Mouse (Mus musculus): ENCODE measurements around the gene 2900011O08Rik. TPM values are rescaled to one million over a fixed set of nuclear protein-coding genes. Genes with fewer than 3 reads are reported as not detected.
"Not testable (repeated sequence)": the region's sequence is repeated elsewhere in the genome, so short reads cannot be mapped to it uniquely, and the experiment has no call there.

2900011O08Rik gene
- polyA plus RNA-seq, 1 experiment from 2014 or later = 22.4 TPM

DNA sequence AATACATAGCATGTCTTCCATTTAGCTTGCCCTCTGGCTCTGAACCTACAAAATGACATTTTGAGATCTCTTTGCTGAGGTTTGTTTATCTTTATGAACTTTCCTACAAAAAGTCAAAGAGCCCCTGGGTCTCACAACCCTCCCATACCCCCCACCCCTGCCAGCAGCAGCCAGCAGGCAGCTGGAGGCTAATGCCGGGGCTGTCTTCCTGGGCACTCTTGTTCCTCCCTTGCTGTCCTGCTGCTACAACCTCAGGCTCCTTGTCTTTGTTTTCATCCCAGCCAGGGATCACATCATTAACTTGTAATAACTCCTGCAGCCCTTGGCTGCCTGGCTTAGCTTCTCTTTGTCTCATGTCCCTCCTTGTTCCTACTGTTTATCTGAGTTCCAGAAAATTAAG lies 68.9 kb downstream of the 2900011O08Rik start:
- Histone ChIP-seq H3K27me3 (ENCODE audit: insufficient read depth, poor library complexity, severe bottlenecking) (no peaks in the 10 kb centered on the region), H3K9me3 (no peaks in the 10 kb centered on the region), H3K36me3 (no peaks in the 10 kb centered on the region), H3K27ac (no peak overlapping the region), H3K4me1 (replicated peaks) (0 out of 2 replicates have a peak, but pooled peaks cover 7% of the 10 kb centered on the region), H3K4me3 (no peak overlapping the region)
- DNase-seq (ENCODE audit: low spot score) = no peak
- WGBS = 41% methylated on average over 1 of the region's 1 CpGs

DNA sequence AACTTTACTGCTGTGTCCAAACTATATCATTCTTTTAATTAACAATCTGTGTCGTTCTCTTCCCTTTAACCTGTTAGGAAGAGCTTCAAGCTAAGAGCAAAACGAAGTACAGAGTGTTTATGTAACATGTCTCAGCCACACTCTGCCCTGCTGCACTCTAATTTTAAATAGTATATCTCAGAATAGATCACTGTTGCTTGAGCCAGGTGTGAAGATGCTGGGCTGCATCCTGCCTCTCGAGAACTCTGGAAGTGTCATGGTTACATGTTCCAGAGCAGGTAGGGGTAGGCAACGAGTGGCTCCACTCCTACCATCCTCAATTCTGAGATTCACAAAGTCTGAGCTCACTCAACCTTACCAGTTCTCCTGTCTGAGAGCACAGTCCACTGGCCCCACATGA lies 70.3 kb downstream of the 2900011O08Rik start:
- Histone ChIP-seq H3K27ac (no peak overlapping the region), H3K4me1 (replicated peaks) (0 out of 2 replicates have a peak, but pooled peaks cover 7% of the 10 kb centered on the region), H3K9me3 (no peaks in the 10 kb centered on the region), H3K4me3 (no peak overlapping the region), H3K27me3 (ENCODE audit: insufficient read depth, poor library complexity, severe bottlenecking) (no peaks in the 10 kb centered on the region), H3K36me3 (no peaks in the 10 kb centered on the region)
- no peak for DNase-seq (ENCODE audit: low spot score)
- 80% methylated on average over 4 of the region's 4 CpGs for WGBS

DNA sequence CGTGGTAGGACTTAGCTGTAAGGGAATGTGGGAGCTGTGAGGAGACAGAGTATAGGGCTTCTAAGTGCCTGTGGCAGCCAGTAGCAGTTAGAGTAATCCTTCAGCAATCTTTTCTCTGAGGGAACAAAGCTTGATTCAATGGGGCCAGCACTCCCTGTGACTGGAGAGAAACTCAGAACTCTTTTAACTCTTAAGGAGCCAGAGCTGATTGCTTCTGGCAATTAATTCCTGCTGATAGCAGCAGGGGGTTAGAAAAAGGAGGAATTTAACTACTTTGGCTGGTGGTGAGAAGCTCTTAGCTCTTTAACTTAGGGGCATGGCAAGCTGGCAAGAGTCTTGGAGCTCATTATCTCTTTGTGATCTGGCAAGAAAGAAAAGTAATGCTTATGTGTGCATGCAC lies 72.1 kb downstream of the 2900011O08Rik start:
- 0 out of 2 replicates have a peak, but pooled peaks cover 7% of the 10 kb centered on the region for H3K4me1 ChIP-seq (replicated peaks)
- H3K27me3 ChIP-seq (ENCODE audit: insufficient read depth, poor library complexity, severe bottlenecking) = no peaks in the 10 kb centered on the region
- DNase-seq (ENCODE audit: low spot score) = no peak
- no peak overlapping the region for H3K4me3 ChIP-seq
- no peak overlapping the region for H3K27ac ChIP-seq
- no peaks in the 10 kb centered on the region for H3K36me3 ChIP-seq
- WGBS = 19% methylated on average over 1 of the region's 1 CpGs
- H3K9me3 ChIP-seq = no peaks in the 10 kb centered on the region

DNA sequence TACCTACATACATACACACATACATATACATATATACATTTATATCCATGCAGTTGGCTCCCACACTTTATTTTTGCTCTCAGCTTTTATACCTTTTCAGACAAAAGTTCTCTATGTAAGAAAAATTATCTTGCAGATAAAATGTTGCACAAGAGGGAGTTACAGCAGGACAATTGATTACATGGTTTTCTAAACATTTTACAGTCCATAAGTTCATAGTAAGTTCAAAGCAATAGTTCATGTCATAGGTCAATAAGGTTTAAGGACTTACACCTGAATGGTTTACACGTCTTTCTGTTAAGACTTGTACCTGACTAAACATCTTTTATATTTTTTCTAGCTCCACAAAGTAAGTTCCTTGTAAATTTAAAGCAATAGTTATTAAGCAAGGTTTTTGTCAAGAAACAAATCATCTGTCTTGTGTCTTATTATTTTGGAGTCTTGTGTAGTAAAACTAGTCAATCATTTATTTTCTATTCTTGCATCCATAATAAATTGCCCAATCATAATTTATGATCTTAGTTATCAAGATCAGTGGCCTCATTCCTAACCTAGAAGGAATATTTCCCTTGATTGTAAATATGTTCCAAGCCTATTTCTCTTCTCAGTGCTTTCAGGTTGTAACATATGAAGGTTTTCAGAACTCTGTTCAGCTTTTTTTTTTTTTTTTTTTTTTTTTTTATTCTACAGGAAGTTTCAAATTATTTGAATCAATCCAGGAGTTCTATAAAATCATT lies 72.9 kb downstream of the 2900011O08Rik start:
- H3K36me3 ChIP-seq = no peaks in the 10 kb centered on the region
- 0 out of 2 replicates have a peak, but pooled peaks cover 7% of the 10 kb centered on the region for H3K4me1 ChIP-seq (replicated peaks)
- no peak overlapping the region for H3K4me3 ChIP-seq
- H3K27me3 ChIP-seq (ENCODE audit: insufficient read depth, poor library complexity, severe bottlenecking) = no peaks in the 10 kb centered on the region
- no peak overlapping the region for H3K27ac ChIP-seq
- no peak for DNase-seq (ENCODE audit: low spot score)
- H3K9me3 ChIP-seq = no peaks in the 10 kb centered on the region
- 73% methylated on average over 1 of the region's 1 CpGs for WGBS

GRCm38 (mm10) chr16:14059869-14060268 lies 73.5 kb downstream of the 2900011O08Rik start:
- H3K36me3 ChIP-seq = no peaks in the 10 kb centered on the region
- no peaks in the 10 kb centered on the region for H3K27me3 ChIP-seq (ENCODE audit: insufficient read depth, poor library complexity, severe bottlenecking)
- no peak for DNase-seq (ENCODE audit: low spot score)
- 85% methylated on average over 5 of the region's 5 CpGs for WGBS
- H3K4me3 ChIP-seq = no peak overlapping the region
- no peaks in the 10 kb centered on the region for H3K9me3 ChIP-seq
- H3K4me1 ChIP-seq (replicated peaks) = 0 out of 2 replicates have a peak, but pooled peaks cover 7% of the 10 kb centered on the region
- no peak overlapping the region for H3K27ac ChIP-seq

DNA sequence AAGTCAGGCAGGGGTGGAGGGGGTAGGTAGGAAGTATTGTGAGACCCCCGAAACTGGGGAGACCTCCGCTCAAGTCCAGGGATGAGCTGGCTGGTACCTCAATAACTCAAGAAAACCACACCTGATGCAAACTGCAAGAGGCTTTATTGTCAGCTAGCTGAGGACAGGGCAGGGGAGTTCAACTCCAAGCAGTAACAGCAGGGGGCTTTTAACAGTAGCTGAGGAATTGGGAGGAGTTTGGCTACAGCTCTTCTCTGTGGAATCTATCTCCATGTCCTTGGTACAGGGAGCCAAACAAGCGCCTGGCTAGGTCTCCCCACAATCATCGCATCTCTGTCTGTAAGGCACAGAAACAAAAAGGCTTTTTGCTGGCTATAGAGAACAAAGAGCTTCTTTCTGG lies 80.2 kb downstream of the 2900011O08Rik start:
- not testable (repeated sequence) for H3K4me1 ChIP-seq (replicated peaks); H3K27me3 ChIP-seq (ENCODE audit: insufficient read depth, poor library complexity, severe bottlenecking)

GRCm38 (mm10) chr16:14068701-14069100 lies 82.3 kb downstream of the 2900011O08Rik start:
- not testable (repeated sequence) for H3K9me3 ChIP-seq; DNase-seq (ENCODE audit: low spot score); H3K36me3 ChIP-seq; H3K4me1 ChIP-seq (replicated peaks); H3K4me3 ChIP-seq; H3K27me3 ChIP-seq (ENCODE audit: insufficient read depth, poor library complexity, severe bottlenecking); H3K27ac ChIP-seq
- WGBS = 86% methylated on average over 2 of the region's 2 CpGs

More for the DNA sequence above, 80.2 kb downstream of the 2900011O08Rik start:
- 88% methylated on average over 4 of the region's 4 CpGs for WGBS
- H3K9me3 ChIP-seq; DNase-seq (ENCODE audit: low spot score); H3K4me3 ChIP-seq; H3K27ac ChIP-seq; H3K36me3 ChIP-seq: not testable (repeated sequence)

DNA sequence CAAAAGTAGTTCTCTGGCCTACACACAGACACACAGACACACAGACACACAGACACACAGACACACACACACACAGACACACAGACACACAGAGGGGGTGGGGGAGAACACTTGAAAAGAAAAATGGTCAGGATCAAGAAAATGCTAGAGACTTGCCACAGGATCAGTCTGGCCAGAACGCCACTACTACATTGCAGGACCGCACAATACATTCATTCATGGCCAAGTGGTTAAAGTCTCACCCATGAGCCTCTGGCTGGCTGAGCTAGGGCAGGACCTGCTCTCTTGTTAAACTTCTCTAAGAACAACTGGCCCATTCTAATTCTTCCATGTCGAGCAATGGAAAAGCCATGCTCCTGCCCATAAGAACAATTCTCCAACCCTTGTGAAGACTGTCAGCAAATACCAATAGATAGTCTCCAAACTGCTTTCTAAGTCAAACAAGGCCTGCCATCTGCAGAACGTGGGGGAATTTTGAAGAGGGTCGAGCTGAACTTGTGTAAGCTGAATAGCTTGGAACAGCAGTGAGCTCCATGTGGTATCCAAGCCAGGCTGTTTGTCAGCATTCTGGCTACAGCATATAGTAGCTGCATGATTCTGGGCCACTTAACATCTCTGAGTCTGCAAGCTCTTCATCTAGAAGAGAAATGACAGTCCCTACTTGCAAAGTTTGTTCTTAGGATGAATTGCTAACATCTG lies 84.2 kb downstream of the 2900011O08Rik start:
- H3K27ac ChIP-seq = no peak overlapping the region
- no peaks in the 10 kb centered on the region for H3K27me3 ChIP-seq (ENCODE audit: insufficient read depth, poor library complexity, severe bottlenecking)
- no peaks in the 10 kb centered on the region for H3K9me3 ChIP-seq
- WGBS = 74% methylated on average over 5 of the region's 5 CpGs
- no peaks in the 10 kb centered on the region for H3K36me3 ChIP-seq
- H3K4me3 ChIP-seq = no peak overlapping the region
- no peak for DNase-seq (ENCODE audit: low spot score)
- no peaks in the 10 kb centered on the region for H3K4me1 ChIP-seq (replicated peaks)

DNA sequence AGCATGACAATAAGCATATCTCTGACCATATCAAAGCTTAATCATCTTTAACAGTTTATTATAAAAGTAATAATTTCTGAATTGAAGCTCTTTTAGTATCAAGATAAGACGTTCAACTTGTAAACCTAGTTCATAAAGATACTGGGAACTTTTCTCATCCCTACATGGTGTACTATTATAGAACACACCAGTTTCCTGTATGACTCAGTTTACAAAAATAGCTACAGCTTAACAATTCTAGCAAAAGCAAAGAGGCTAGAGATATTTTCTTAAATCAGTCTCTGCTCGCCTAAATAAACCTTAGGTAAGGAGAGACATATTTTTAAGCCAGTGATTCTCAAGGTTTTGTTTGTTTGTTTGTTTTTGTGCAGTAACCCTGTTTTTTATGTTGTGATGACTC lies 96.5 kb downstream of the 2900011O08Rik start:
- no peak overlapping the region for H3K4me3 ChIP-seq
- H3K27ac ChIP-seq = no peak overlapping the region
- WGBS = 84% methylated on average over 2 of the region's 2 CpGs
- H3K4me1 ChIP-seq (replicated peaks) = no peaks in the 10 kb centered on the region
- no peak for DNase-seq (ENCODE audit: low spot score)
- H3K36me3 ChIP-seq = no peaks in the 10 kb centered on the region
- H3K27me3 ChIP-seq (ENCODE audit: insufficient read depth, poor library complexity, severe bottlenecking) = no peaks in the 10 kb centered on the region
- H3K9me3 ChIP-seq = 0 out of 2 replicates have a peak, but pooled peaks cover 5% of the 10 kb centered on the region

DNA sequence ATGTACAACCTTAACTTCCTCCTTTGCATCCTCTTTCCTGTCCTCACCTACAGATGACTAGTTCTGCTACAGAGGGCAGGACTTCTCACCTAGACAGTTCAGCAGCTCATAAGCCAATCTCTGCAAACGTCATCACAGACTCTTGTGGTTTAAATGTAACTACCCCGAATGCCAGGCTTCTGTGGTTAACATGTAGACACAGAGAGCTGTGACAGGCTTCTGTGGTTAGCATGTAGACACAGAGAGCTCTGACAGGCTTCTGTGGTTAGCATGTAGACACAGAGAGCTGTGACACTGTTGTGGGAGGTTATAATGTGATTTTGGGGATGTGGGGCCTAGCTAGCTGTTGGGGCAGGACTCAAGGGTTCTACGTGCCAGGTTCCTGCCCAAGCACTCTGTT lies 101.8 kb downstream of the 2900011O08Rik start:
- no peak for DNase-seq (ENCODE audit: low spot score)
- no peaks in the 10 kb centered on the region for H3K9me3 ChIP-seq
- H3K36me3 ChIP-seq = no peaks in the 10 kb centered on the region
- no peaks in the 10 kb centered on the region for H3K4me1 ChIP-seq (replicated peaks)
- H3K4me3 ChIP-seq = no peak overlapping the region
- 89% methylated on average over 3 of the region's 3 CpGs for WGBS
- H3K27ac ChIP-seq = no peak overlapping the region
- no peaks in the 10 kb centered on the region for H3K27me3 ChIP-seq (ENCODE audit: insufficient read depth, poor library complexity, severe bottlenecking)

DNA sequence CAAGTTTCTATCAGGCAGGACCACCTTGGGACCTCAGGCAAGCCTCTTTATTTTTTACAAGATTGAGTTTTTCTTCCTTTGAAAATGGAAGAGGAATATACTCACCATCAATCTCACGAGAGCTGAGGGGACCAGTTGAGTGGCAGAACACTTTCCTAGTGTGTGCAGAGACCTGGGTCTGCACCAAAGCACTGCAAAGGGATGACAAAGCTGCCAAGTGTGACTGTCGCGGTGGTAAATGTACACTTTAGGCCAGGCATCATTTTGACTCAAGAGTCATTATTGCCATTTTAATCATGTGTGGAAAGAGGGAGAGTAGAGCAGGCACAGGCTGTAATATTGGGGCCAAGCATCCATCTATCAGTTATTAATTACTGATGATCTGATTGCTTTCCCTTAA lies 102.9 kb downstream of the 2900011O08Rik start:
- WGBS = 86% methylated on average over 3 of the region's 3 CpGs
- no peaks in the 10 kb centered on the region for H3K9me3 ChIP-seq
- H3K27ac ChIP-seq = no peak overlapping the region
- DNase-seq (ENCODE audit: low spot score) = no peak
- no peaks in the 10 kb centered on the region for H3K36me3 ChIP-seq
- no peaks in the 10 kb centered on the region for H3K27me3 ChIP-seq (ENCODE audit: insufficient read depth, poor library complexity, severe bottlenecking)
- H3K4me1 ChIP-seq (replicated peaks) = no peaks in the 10 kb centered on the region
- no peak overlapping the region for H3K4me3 ChIP-seq

DNA sequence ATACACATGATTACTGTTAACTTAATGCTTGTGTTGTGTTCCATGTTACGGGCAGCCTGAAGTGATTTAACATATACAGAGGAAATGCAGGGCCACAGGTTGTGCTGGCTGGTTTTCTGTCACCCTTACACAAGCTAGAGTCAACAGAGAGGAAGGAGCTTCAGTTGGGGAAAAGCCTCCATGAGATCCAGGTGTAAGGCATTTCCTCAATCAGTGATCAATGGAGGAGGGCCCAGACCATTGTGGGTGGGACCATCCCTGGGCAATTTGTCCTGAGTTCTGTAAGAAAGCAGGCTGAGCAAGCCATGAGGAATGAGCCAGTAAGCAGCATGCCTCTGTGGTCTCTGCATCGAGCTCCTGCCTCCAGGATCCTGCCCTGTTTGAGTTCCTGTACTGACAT lies 105.4 kb downstream of the 2900011O08Rik start:
- no peak overlapping the region for H3K4me3 ChIP-seq
- H3K4me1 ChIP-seq (replicated peaks) = no peaks in the 10 kb centered on the region
- H3K27ac ChIP-seq = no peak overlapping the region
- H3K9me3 ChIP-seq = no peaks in the 10 kb centered on the region
- no peaks in the 10 kb centered on the region for H3K36me3 ChIP-seq
- WGBS = 83% methylated on average over 2 of the region's 2 CpGs
- no peak for DNase-seq (ENCODE audit: low spot score)
- no peaks in the 10 kb centered on the region for H3K27me3 ChIP-seq (ENCODE audit: insufficient read depth, poor library complexity, severe bottlenecking)

DNA sequence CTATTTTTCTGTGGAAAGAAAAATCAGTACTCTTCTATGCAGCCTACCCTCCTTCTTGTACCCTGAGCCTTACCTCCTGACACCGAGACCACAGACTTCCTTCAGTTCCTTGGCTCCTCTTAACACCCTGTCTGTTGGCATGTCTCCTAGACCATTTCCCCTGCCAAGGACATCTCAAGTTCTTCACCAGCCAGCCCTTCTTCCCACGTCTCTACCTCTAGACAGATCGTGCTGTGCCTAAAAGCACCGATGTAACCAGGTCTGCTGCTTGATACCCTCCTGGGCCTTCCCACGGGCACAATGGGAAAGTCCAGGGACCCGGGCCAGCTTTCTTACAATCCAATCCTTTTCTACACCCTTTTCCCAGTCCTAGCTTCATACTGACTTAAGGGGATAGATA lies 119.5 kb downstream of the 2900011O08Rik start:
- no peaks in the 10 kb centered on the region for H3K9me3 ChIP-seq
- no peak for DNase-seq (ENCODE audit: low spot score)
- H3K4me3 ChIP-seq = no peak overlapping the region
- H3K36me3 ChIP-seq = peaks cover 30% of the 10 kb centered on the region
- H3K27ac ChIP-seq = no peak overlapping the region
- 91% methylated on average over 6 of the region's 6 CpGs for WGBS
- no peaks in the 10 kb centered on the region for H3K4me1 ChIP-seq (replicated peaks)
- no peaks in the 10 kb centered on the region for H3K27me3 ChIP-seq (ENCODE audit: insufficient read depth, poor library complexity, severe bottlenecking)
